38 mouse cellular contexts compared by ENCODE assay signal in genomic region chr10:23884910-23885309, GRCm38 (mm10). TPM values are rescaled to one million over a fixed set of nuclear protein-coding genes. Genes with fewer than 3 reads are reported as not detected.
"Had no signal": no experiment of that assay in that cellular context is flagged by ENCODE, and none has a peak within 500 bp of the region (broad histone marks: within the 10 kb centered on the region; RNA-seq: fewer than 3 reads in every experiment).

No protein-coding gene starts in this region.

- H3K4me1 ChIP-seq: heart, embryonic 13.5 days; heart, embryonic 15.5 days; hindbrain, embryonic 10.5 days; hindbrain, embryonic 12.5 days; intestine, embryonic 15.5 days; limb, embryonic 10.5 days; limb, embryonic 12.5 days; liver, embryonic 13.5 days; liver, embryonic 15.5 days had no signal

- H3K9ac ChIP-seq: heart, embryonic 13.5 days; heart, embryonic 15.5 days; hindbrain, embryonic 12.5 days; hindbrain, embryonic 14.5 days; intestine, embryonic 15.5 days; limb, embryonic 12.5 days; liver, embryonic 13.5 days; liver, embryonic 15.5 days had no signal

- H3K9me3 ChIP-seq: heart, embryonic 13.5 days; heart, embryonic 15.5 days; hindbrain, embryonic 10.5 days; hindbrain, embryonic 12.5 days; intestine, embryonic 15.5 days; limb, embryonic 10.5 days; limb, embryonic 12.5 days; liver, embryonic 13.5 days; liver, embryonic 15.5 days had no signal

- H3K4me2 ChIP-seq: heart, embryonic 11.5 days; heart, embryonic 13.5 days; heart, embryonic 15.5 days; hindbrain, embryonic 12.5 days; hindbrain, embryonic 14.5 days; intestine, embryonic 15.5 days; limb, embryonic 12.5 days; liver, embryonic 13.5 days; liver, embryonic 15.5 days had no signal

- H3K27ac ChIP-seq: gastrocnemius, adult 2 months; heart, embryonic 13.5 days; heart, embryonic 15.5 days; hindbrain, embryonic 10.5 days; hindbrain, embryonic 12.5 days; hindbrain, embryonic 14.5 days; intestine, embryonic 15.5 days; kidney, postnatal 0 days; layer of hippocampus, adult 2 months; left cerebral cortex, adult 2 months; limb, embryonic 10.5 days; limb, embryonic 12.5 days; liver, embryonic 13.5 days; liver, embryonic 15.5 days had no signal

- ATAC-seq: forebrain, embryonic 16.5 days; hindbrain, embryonic 16.5 days; inflammation-experienced regulatory T-cells, adult 6 months; intestine, embryonic 15.5 days; intestine, postnatal 0 days had no signal

- DNase-seq: gastrocnemius, adult 2 months; gastrocnemius, postnatal 10 days; gastrocnemius, postnatal 25 days; heart, adult 18-20 months; heart, postnatal 14 days; heart, postnatal 4 days; kidney, adult 18-20 months; kidney, postnatal 14 days; kidney, postnatal 4 days; liver, embryonic 13.5 days had no signal

- H3K27me3 ChIP-seq: heart, embryonic 13.5 days; heart, embryonic 15.5 days; hindbrain, embryonic 12.5 days; intestine, embryonic 15.5 days; limb, embryonic 12.5 days; liver, embryonic 13.5 days; liver, embryonic 15.5 days had no signal

- H3K36me3 ChIP-seq: heart, embryonic 13.5 days; heart, embryonic 15.5 days; hindbrain, embryonic 10.5 days; hindbrain, embryonic 12.5 days; intestine, embryonic 15.5 days; limb, embryonic 10.5 days; limb, embryonic 12.5 days; liver, embryonic 13.5 days; liver, embryonic 15.5 days had no signal

- H3K4me3 ChIP-seq: gastrocnemius, adult 2 months; heart, embryonic 13.5 days; heart, embryonic 15.5 days; hindbrain, embryonic 10.5 days; hindbrain, embryonic 12.5 days; intestine, embryonic 15.5 days; layer of hippocampus, adult 2 months; left cerebral cortex, adult 2 months; limb, embryonic 10.5 days; limb, embryonic 12.5 days; liver, embryonic 13.5 days; liver, embryonic 15.5 days had no signal

RNA-seq across cellular contexts. Expression of gene Vnn1, which starts 9.6 kb away (rescaled TPM):
- total RNA-seq: granulocyte monocyte progenitor cell, adult 5-6 weeks had no signal
- polyA plus RNA-seq: hindbrain, embryonic 14.5 days; inflammation-experienced regulatory T-cells, adult 6 months had no signal

RNA-seq across cellular contexts. Expression of gene Vnn3, which starts 33.6 kb away (rescaled TPM):
- total RNA-seq: gastrocnemius, adult 2 months; granulocyte monocyte progenitor cell, adult 5-6 weeks; heart, postnatal 14 days; left cerebral cortex, adult 2 months had no signal
- polyA plus RNA-seq: forebrain, embryonic 16.5 days; heart, embryonic 11.5 days; heart, embryonic 13.5 days; hindbrain, embryonic 10.5 days; hindbrain, embryonic 12.5 days; hindbrain, embryonic 14.5 days; inflammation-experienced regulatory T-cells, adult 6 months; kidney, embryonic 14.5 days; limb, embryonic 10.5 days; limb, embryonic 12.5 days had no signal

RNA-seq across cellular contexts. Expression of gene Taar1, which starts 35.2 kb away (rescaled TPM):
- total RNA-seq: gastrocnemius, adult 2 months; gastrocnemius, postnatal 10 days; gastrocnemius, postnatal 25 days; gastrocnemius, postnatal 4 days; granulocyte monocyte progenitor cell, adult 5-6 weeks; heart, adult 18-20 months; heart, adult 8-10 months; heart, postnatal 14 days; heart, postnatal 4 days; layer of hippocampus, adult 2 months; layer of hippocampus, postnatal 10 days; layer of hippocampus, postnatal 25 days; left cerebral cortex, adult 2 months; left cerebral cortex, postnatal 14 days; left cerebral cortex, postnatal 36 days had no signal
- polyA plus RNA-seq: forebrain, embryonic 16.5 days; frontal cortex, adult 2 months; heart, embryonic 11.5 days; heart, embryonic 13.5 days; heart, embryonic 15.5 days; heart, postnatal 0 days; hindbrain, embryonic 10.5 days; hindbrain, embryonic 12.5 days; hindbrain, embryonic 14.5 days; hindbrain, embryonic 16.5 days; inflammation-experienced regulatory T-cells, adult 6 months; intestine, embryonic 15.5 days; intestine, postnatal 0 days; kidney, embryonic 14.5 days; kidney, postnatal 0 days; limb, embryonic 10.5 days; limb, embryonic 12.5 days; limb, embryonic 14.5 days; liver, embryonic 13.5 days; liver, embryonic 15.5 days had no signal

RNA-seq across cellular contexts. Expression of gene Taar2, which starts 53.5 kb away (rescaled TPM):
- total RNA-seq: gastrocnemius, adult 2 months; gastrocnemius, postnatal 10 days; gastrocnemius, postnatal 25 days; gastrocnemius, postnatal 4 days; granulocyte monocyte progenitor cell, adult 5-6 weeks; heart, adult 18-20 months; heart, adult 8-10 months; heart, postnatal 14 days; heart, postnatal 4 days; layer of hippocampus, adult 2 months; layer of hippocampus, postnatal 10 days; layer of hippocampus, postnatal 25 days; left cerebral cortex, adult 2 months; left cerebral cortex, postnatal 14 days; left cerebral cortex, postnatal 36 days had no signal
- polyA plus RNA-seq: forebrain, embryonic 16.5 days; frontal cortex, adult 2 months; heart, embryonic 11.5 days; heart, embryonic 13.5 days; heart, embryonic 15.5 days; heart, postnatal 0 days; hindbrain, embryonic 10.5 days; hindbrain, embryonic 12.5 days; hindbrain, embryonic 14.5 days; hindbrain, embryonic 16.5 days; inflammation-experienced regulatory T-cells, adult 6 months; intestine, postnatal 0 days; kidney, embryonic 14.5 days; limb, embryonic 10.5 days; limb, embryonic 12.5 days; limb, embryonic 14.5 days; liver, embryonic 13.5 days; liver, embryonic 15.5 days had no signal
